Mouse (Mus musculus): Measurements from ENCODE around the gene Bank1. TPM values are rescaled to one million over a fixed set of nuclear protein-coding genes. Genes with fewer than 3 reads are reported as not detected.

Bank1 gene
- polyA plus RNA-seq, 1 experiment from 2014 or later = 1.8 TPM

GRCm38 (mm10) chr3:136084066-136084465 is 241.8 kb downstream of the Bank1 start:
- no peaks in the 10 kb centered on the region for H3K4me1 ChIP-seq (ENCODE audit: control insufficient read depth, insufficient read depth, low read length)
- no peaks in the 10 kb centered on the region for H3K36me3 ChIP-seq (ENCODE audit: control insufficient read depth, insufficient read depth, low read length)
- no peak overlapping the region for H3K9ac ChIP-seq (replicated peaks; ENCODE audit: low read depth, low read length)
- no peaks in the 10 kb centered on the region for H3K9me3 ChIP-seq (ENCODE audit: control insufficient read depth, low read depth, low read length)
- no peaks in the 10 kb centered on the region for H3K27me3 ChIP-seq (ENCODE audit: control insufficient read depth, insufficient read depth, low read length)
- no peak overlapping the region for H3K4me2 ChIP-seq (replicated peaks; ENCODE audit: low read depth, low read length)
- WGBS = 29% methylated on average over 5 of the region's 5 CpGs
- no peak for ATAC-seq (ENCODE audit: insufficient number of reproducible peaks, insufficient read depth, low FRiP score, low read depth)
- no peak overlapping the region for H3K4me3 ChIP-seq (ENCODE audit: low read depth, low read length)
- H3K27ac ChIP-seq (ENCODE audit: low read length) = no peak overlapping the region

DNA sequence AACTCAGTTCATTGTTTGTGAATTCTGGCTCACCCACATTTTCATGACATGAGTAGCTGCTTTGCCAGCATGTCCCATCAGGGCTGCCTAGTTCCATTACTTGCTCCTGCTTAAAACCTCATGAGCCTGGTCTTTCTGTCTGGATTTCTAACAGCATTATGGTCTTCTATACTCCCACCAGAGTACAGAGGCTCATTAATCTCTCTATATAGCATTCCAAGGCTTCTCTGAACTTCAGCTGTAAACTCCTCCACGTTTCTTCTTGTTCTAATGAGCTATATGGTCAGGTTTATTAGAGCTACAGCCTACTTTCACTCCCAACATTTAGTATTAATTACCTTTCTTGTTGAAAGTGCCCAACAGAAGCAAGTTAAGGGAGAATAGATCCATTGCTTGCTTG is 244.6 kb downstream of the Bank1 start:
- Histone ChIP-seq H3K4me3 (ENCODE audit: low read depth, low read length) (no peak overlapping the region), H3K9me3 (ENCODE audit: control insufficient read depth, low read depth, low read length) (no peaks in the 10 kb centered on the region), H3K9ac (replicated peaks; ENCODE audit: low read depth, low read length) (no peak overlapping the region), H3K27ac (ENCODE audit: low read length) (no peak overlapping the region), H3K36me3 (ENCODE audit: control insufficient read depth, insufficient read depth, low read length) (no peaks in the 10 kb centered on the region), H3K4me2 (replicated peaks; ENCODE audit: low read depth, low read length) (no peak overlapping the region), H3K4me1 (ENCODE audit: control insufficient read depth, insufficient read depth, low read length) (no peaks in the 10 kb centered on the region), H3K27me3 (ENCODE audit: control insufficient read depth, insufficient read depth, low read length) (no peaks in the 10 kb centered on the region)
- ATAC-seq (ENCODE audit: insufficient number of reproducible peaks, insufficient read depth, low FRiP score, low read depth) = no peak
- 44% methylated on average over 1 of the region's 1 CpGs for WGBS

GRCm38 (mm10) chr3:136078535-136078934 is 247.3 kb downstream of the Bank1 start:
- no peak for ATAC-seq (ENCODE audit: insufficient number of reproducible peaks, insufficient read depth, low FRiP score, low read depth)
- no peak overlapping the region for H3K4me2 ChIP-seq (replicated peaks; ENCODE audit: low read depth, low read length)
- no peak overlapping the region for H3K27ac ChIP-seq (ENCODE audit: low read length)
- no peaks in the 10 kb centered on the region for H3K9me3 ChIP-seq (ENCODE audit: control insufficient read depth, low read depth, low read length)
- no peak overlapping the region for H3K9ac ChIP-seq (replicated peaks; ENCODE audit: low read depth, low read length)
- no peak overlapping the region for H3K4me3 ChIP-seq (ENCODE audit: low read depth, low read length)
- no peaks in the 10 kb centered on the region for H3K27me3 ChIP-seq (ENCODE audit: control insufficient read depth, insufficient read depth, low read length)
- H3K36me3 ChIP-seq (ENCODE audit: control insufficient read depth, insufficient read depth, low read length) = no peaks in the 10 kb centered on the region
- 68% methylated on average over 2 of the region's 2 CpGs for WGBS
- no peaks in the 10 kb centered on the region for H3K4me1 ChIP-seq (ENCODE audit: control insufficient read depth, insufficient read depth, low read length)

DNA sequence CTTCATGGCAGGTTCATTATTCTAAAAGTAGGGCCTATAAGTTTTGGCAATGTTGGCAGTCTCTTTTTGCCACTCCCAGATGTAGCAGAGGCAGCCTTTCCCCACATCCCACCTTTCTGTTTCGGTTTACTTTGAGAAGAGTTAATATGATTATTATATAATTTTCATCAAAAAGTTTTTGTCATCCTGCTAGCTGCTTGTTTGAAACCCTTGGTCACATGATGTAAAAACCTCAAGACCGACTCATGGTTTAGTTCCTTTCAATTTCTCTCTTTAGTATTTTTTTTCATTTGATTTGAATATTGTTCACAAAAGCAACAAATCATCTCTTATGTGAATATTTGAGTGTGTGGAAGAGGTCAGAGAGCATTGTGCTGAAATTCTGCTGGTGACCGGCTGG is 255.5 kb downstream of the Bank1 start:
- Histone ChIP-seq H3K4me3 (ENCODE audit: low read depth, low read length) (no peak overlapping the region), H3K4me2 (replicated peaks; ENCODE audit: low read depth, low read length) (no peak overlapping the region), H3K36me3 (ENCODE audit: control insufficient read depth, insufficient read depth, low read length) (no peaks in the 10 kb centered on the region), H3K27me3 (ENCODE audit: control insufficient read depth, insufficient read depth, low read length) (no peaks in the 10 kb centered on the region), H3K9ac (replicated peaks; ENCODE audit: low read depth, low read length) (no peak overlapping the region), H3K9me3 (ENCODE audit: control insufficient read depth, low read depth, low read length) (no peaks in the 10 kb centered on the region), H3K27ac (ENCODE audit: low read length) (no peak overlapping the region), H3K4me1 (ENCODE audit: control insufficient read depth, insufficient read depth, low read length) (no peaks in the 10 kb centered on the region)
- WGBS = 84% methylated on average over 3 of the region's 3 CpGs
- ATAC-seq (ENCODE audit: insufficient number of reproducible peaks, insufficient read depth, low FRiP score, low read depth) = no peak

DNA sequence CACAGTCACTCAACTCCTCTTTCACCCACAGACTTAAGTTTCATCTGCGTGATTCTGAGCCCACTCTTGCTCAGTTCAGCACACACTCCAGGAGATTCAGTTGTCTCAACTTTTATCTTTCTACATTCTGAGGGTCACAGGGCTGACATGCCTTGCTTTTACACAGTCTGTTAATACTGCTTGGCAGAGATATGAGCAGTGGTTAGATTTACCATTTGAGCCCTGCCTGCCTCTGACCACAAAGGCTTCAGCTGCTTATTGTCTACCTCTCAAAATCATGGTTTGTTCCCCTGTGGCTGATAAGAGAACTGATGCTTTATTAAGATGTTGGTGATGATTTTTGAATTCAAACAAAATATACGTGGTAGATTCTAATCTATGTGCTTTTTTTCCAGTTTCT is 264.0 kb downstream of the Bank1 start:
- 88% methylated on average over 2 of the region's 2 CpGs for WGBS
- no peaks in the 10 kb centered on the region for H3K36me3 ChIP-seq (ENCODE audit: control insufficient read depth, insufficient read depth, low read length)
- H3K4me2 ChIP-seq (replicated peaks; ENCODE audit: low read depth, low read length) = no peak overlapping the region
- H3K4me1 ChIP-seq (ENCODE audit: control insufficient read depth, insufficient read depth, low read length) = no peaks in the 10 kb centered on the region
- no peaks in the 10 kb centered on the region for H3K9me3 ChIP-seq (ENCODE audit: control insufficient read depth, low read depth, low read length)
- H3K27me3 ChIP-seq (ENCODE audit: control insufficient read depth, insufficient read depth, low read length) = no peaks in the 10 kb centered on the region
- no peak overlapping the region for H3K27ac ChIP-seq (ENCODE audit: low read length)
- H3K4me3 ChIP-seq (ENCODE audit: low read depth, low read length) = no peak overlapping the region
- H3K9ac ChIP-seq (replicated peaks; ENCODE audit: low read depth, low read length) = no peak overlapping the region
- ATAC-seq (ENCODE audit: insufficient number of reproducible peaks, insufficient read depth, low FRiP score, low read depth) = no peak

DNA sequence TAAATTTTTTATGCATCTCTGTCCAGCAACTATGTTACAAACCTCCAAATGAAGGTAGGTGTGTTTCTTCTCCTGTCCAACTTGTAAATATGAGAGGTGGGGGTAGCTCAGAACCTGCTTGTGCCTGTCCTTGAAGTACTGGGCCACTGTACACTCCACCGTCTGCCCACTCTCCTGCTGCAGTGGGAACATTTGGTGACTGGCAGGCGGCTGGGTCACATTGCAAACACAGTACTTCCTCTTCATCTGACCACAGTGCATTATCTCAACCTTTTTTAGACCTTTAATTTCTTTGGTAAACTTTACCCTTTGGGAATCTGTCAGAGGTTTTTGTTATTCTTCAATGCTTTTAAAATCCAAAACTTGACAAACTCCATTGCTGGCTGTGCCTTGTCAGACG is 275.2 kb downstream of the Bank1 start:
- H3K9me3 ChIP-seq (ENCODE audit: control insufficient read depth, low read depth, low read length) = no peaks in the 10 kb centered on the region

GRCm38 (mm10) chr3:136050215-136050614 is 275.7 kb downstream of the Bank1 start:
- H3K9ac ChIP-seq (replicated peaks; ENCODE audit: low read depth, low read length) = no peak overlapping the region
- whole genome bisulfite sequencing = 89% methylated on average over 6 of the region's 6 CpGs

More for the DNA sequence above, 275.2 kb downstream of the Bank1 start:
- 72% methylated on average over 3 of the region's 3 CpGs for WGBS
- Histone ChIP-seq H3K9ac (replicated peaks; ENCODE audit: low read depth, low read length) (no peak overlapping the region), H3K4me2 (replicated peaks; ENCODE audit: low read depth, low read length) (no peak overlapping the region), H3K4me3 (ENCODE audit: low read depth, low read length) (no peak overlapping the region), H3K36me3 (ENCODE audit: control insufficient read depth, insufficient read depth, low read length) (no peaks in the 10 kb centered on the region), H3K27me3 (ENCODE audit: control insufficient read depth, insufficient read depth, low read length) (no peaks in the 10 kb centered on the region), H3K27ac (ENCODE audit: low read length) (no peak overlapping the region), H3K4me1 (ENCODE audit: control insufficient read depth, insufficient read depth, low read length) (no peaks in the 10 kb centered on the region)
- ATAC-seq (ENCODE audit: insufficient number of reproducible peaks, insufficient read depth, low FRiP score, low read depth) = no peak

GRCm38 (mm10) chr3:136048026-136048425 is 277.8 kb downstream of the Bank1 start:
- no peak overlapping the region for H3K4me3 ChIP-seq (ENCODE audit: low read depth, low read length)
- no peaks in the 10 kb centered on the region for H3K27me3 ChIP-seq (ENCODE audit: control insufficient read depth, insufficient read depth, low read length)
- WGBS = 60% methylated on average over 4 of the region's 4 CpGs
- H3K36me3 ChIP-seq (ENCODE audit: control insufficient read depth, insufficient read depth, low read length) = no peaks in the 10 kb centered on the region
- H3K9me3 ChIP-seq (ENCODE audit: control insufficient read depth, low read depth, low read length) = no peaks in the 10 kb centered on the region; the same call in 1 of the 2 replicates
- ATAC-seq (ENCODE audit: insufficient number of reproducible peaks, insufficient read depth, low FRiP score, low read depth) = no peak
- H3K4me2 ChIP-seq (replicated peaks; ENCODE audit: low read depth, low read length) = no peak overlapping the region
- no peak overlapping the region for H3K27ac ChIP-seq (ENCODE audit: low read length)
- H3K4me1 ChIP-seq (ENCODE audit: control insufficient read depth, insufficient read depth, low read length) = no peaks in the 10 kb centered on the region
- no peak overlapping the region for H3K9ac ChIP-seq (replicated peaks; ENCODE audit: low read depth, low read length)

More at GRCm38 (mm10) chr3:136050215-136050614, 275.7 kb downstream of the Bank1 start:
- Histone ChIP-seq H3K36me3 (ENCODE audit: control insufficient read depth, insufficient read depth, low read length) (no peaks in the 10 kb centered on the region), H3K27me3 (ENCODE audit: control insufficient read depth, insufficient read depth, low read length) (no peaks in the 10 kb centered on the region), H3K4me2 (replicated peaks; ENCODE audit: low read depth, low read length) (no peak overlapping the region), H3K4me1 (ENCODE audit: control insufficient read depth, insufficient read depth, low read length) (no peaks in the 10 kb centered on the region), H3K9me3 (ENCODE audit: control insufficient read depth, low read depth, low read length) (no peaks in the 10 kb centered on the region), H3K27ac (ENCODE audit: low read length) (no peak overlapping the region), H3K4me3 (ENCODE audit: low read depth, low read length) (no peak overlapping the region)
- ATAC-seq (ENCODE audit: insufficient number of reproducible peaks, insufficient read depth, low FRiP score, low read depth) = no peak

DNA sequence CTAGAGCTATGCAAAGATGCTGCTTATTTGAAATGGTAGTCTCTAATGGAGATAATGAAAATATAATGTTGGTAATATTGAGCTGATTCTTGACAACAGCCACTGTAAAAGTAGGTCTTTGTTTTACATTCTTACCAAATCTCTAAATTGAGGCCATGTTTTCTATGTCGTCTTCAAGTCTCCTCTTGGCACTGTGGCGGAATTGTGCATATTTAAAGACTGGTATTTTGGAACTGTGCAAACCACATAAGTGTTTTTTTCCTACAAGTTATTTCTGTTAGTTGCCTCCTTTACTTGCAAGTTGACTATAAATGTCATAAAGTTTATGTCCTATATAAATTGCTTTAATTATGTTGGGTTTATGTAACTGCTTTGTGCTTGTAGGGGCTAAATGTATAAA is 280.5 kb downstream of the Bank1 start:
- Histone ChIP-seq H3K27ac (ENCODE audit: low read length) (no peak overlapping the region), H3K27me3 (ENCODE audit: control insufficient read depth, insufficient read depth, low read length) (no peaks in the 10 kb centered on the region), H3K4me1 (ENCODE audit: control insufficient read depth, insufficient read depth, low read length) (no peaks in the 10 kb centered on the region), H3K9me3 (ENCODE audit: control insufficient read depth, low read depth, low read length) (no peaks in the 10 kb centered on the region; the same call in 1 of the 2 replicates), H3K36me3 (ENCODE audit: control insufficient read depth, insufficient read depth, low read length) (no peaks in the 10 kb centered on the region), H3K4me3 (ENCODE audit: low read depth, low read length) (no peak overlapping the region), H3K4me2 (replicated peaks; ENCODE audit: low read depth, low read length) (no peak overlapping the region), H3K9ac (replicated peaks; ENCODE audit: low read depth, low read length) (no peak overlapping the region)
- ATAC-seq (ENCODE audit: insufficient number of reproducible peaks, insufficient read depth, low FRiP score, low read depth) = no peak
- WGBS = 87% methylated on average over 2 of the region's 2 CpGs

All from stomach, embryonic 14.5 days (tissue).